Mouse (Mus musculus) lung, postnatal 0 days (tissue): Measurements from ENCODE around the gene Tmem41b. TPM values are rescaled to one million over a fixed set of nuclear protein-coding genes. Genes with fewer than 3 reads are reported as not detected.
A peak's percentile ranks its signal among the peaks of the same experiment; 100 is the strongest.

Experiments
- ATAC-seq: fragments of 200-750 bp; cut with Nextera tagmentation; 2 replicates; pipeline ENCODE4 v1.8.0; 2017; ENCODE audit warnings: moderate library complexity
- DNase-seq: peaks from one replicate; pipeline ENCODE4 v3.0.0-alpha.2; 2016; ENCODE audit warnings: low spot score
- H3K27ac ChIP-seq: fragments of 300-500 bp; sonication (generic); 2 replicates; pipeline ENCODE4 v1.5.1; 2014; ENCODE audit warnings: antibody characterized with exemption, mild to moderate bottlenecking, low read length, mixed read lengths
- H3K27me3 ChIP-seq: fragments of 300-500 bp; sonication (generic); replicated peaks from 2 replicates; pipeline ENCODE4 v1.6.1; 2014; ENCODE audit warnings: low read length, mixed read lengths; ENCODE audit not compliant: insufficient read depth
- H3K36me3 ChIP-seq: fragments of 300-500 bp; sonication (generic); 2 replicates; pipeline ENCODE4 v1.6.1; 2014; ENCODE audit warnings: low read length, mixed read lengths; ENCODE audit not compliant: insufficient read depth
- H3K4me1 ChIP-seq: fragments of 300-500 bp; sonication (generic); 2 replicates; pipeline ENCODE4 v1.6.1; 2014; ENCODE audit warnings: antibody characterized with exemption, low read depth, low read length, mixed read lengths; ENCODE audit not compliant: insufficient read depth
- H3K4me2 ChIP-seq: fragments of 300-500 bp; sonication (generic); replicated peaks from 2 replicates; pipeline ENCODE4 v1.6.1; 2014; ENCODE audit warnings: low read depth, mild to moderate bottlenecking, low read length, moderate library complexity, mixed read lengths
- H3K4me3 ChIP-seq: fragments of 300-500 bp; sonication (generic); 2 replicates; pipeline ENCODE4 v1.5.1; 2014; ENCODE audit warnings: low read depth, low read length
- H3K9ac ChIP-seq: fragments of 300-500 bp; sonication (generic); replicated peaks from 2 replicates; pipeline ENCODE4 v1.6.1; 2014; ENCODE audit warnings: low read depth, mild to moderate bottlenecking
- H3K9me3 ChIP-seq: fragments of 300-500 bp; sonication (generic); 2 replicates; pipeline ENCODE4 v1.6.1; 2016; ENCODE audit warnings: low read length, mixed read lengths
- CTCF ChIP-seq: IDR thresholded peaks from 2 replicates; pipeline ENCODE4 v1.5.1; 2016; ENCODE audit warnings: antibody characterized with exemption, mild to moderate bottlenecking
- EP300 ChIP-seq: IDR thresholded peaks from 2 replicates; pipeline ENCODE4 v1.6.1; 2016; ENCODE audit warnings: antibody characterized with exemption, mild to moderate bottlenecking, control low read depth
- WGBS: fragments of 180-500 bp; shearing (Covaris S2); extraction: QIAGEN DNeasy Blood & Tissue Kit; methylation state at CpG from one replicate; pipeline ENCODE4 v1.1.7; 2014; 5-methylcytosine and 5-hydroxymethylcytosine counted together
- polyA plus RNA-seq: library from polyadenylated mRNA; unstranded; fragments of >200 nt; fragmentation: Nextera tagmentation; extraction: Ambion mirVana; gene quantifications from 2 replicates; pipeline ENCODE4 v1.2.1, GENCODE M21; 2015

Tmem41b gene
- polyA plus RNA-seq, 1 experiment from 2014 or later = 71.9 TPM

GRCm38 (mm10) chr7:109968924-109969450 lies 17.7 kb downstream of the Tmem41b start:
- H3K4me1 ChIP-seq = no peaks in the 10 kb centered on the region
- no peak overlapping the region for H3K27ac ChIP-seq
- H3K27me3 ChIP-seq = no peaks in the 10 kb centered on the region
- H3K4me2 ChIP-seq = no peak overlapping the region
- 0% methylated on average over 1 of the region's 2 CpGs for WGBS
- TF ChIP-seq CTCF (peak; percentile 49), EP300 (no peak)
- no peaks in the 10 kb centered on the region for H3K9me3 ChIP-seq
- H3K4me3 ChIP-seq = no peak overlapping the region
- 0 out of 2 replicates have a peak, but pooled peaks cover 8% of the 10 kb centered on the region for H3K36me3 ChIP-seq
- H3K9ac ChIP-seq = no peak overlapping the region
- DNase-seq (peak; percentile 47), ATAC-seq (peak; percentile 44; the same call in 1 of the 2 replicates)

GRCm38 (mm10) chr7:109967805-109968579 lies 18.7 kb downstream of the Tmem41b start:
- no peak overlapping the region for H3K9ac ChIP-seq
- 0 out of 2 replicates have a peak, but pooled peaks cover 8% of the 10 kb centered on the region for H3K36me3 ChIP-seq
- no peak for TF ChIP-seq EP300
- no peak for TF ChIP-seq CTCF
- H3K4me1 ChIP-seq = no peaks in the 10 kb centered on the region
- no peak overlapping the region for H3K4me3 ChIP-seq
- no peaks in the 10 kb centered on the region for H3K27me3 ChIP-seq
- H3K4me2 ChIP-seq = no peak overlapping the region
- 51% methylated on average over 11 of the region's 11 CpGs for WGBS
- no peak overlapping the region for H3K27ac ChIP-seq
- ATAC-seq = no peak
- DNase-seq = peak; percentile 56
- no peaks in the 10 kb centered on the region for H3K9me3 ChIP-seq

GRCm38 (mm10) chr7:109965658-109966057 lies 21.1 kb downstream of the Tmem41b start:
- Histone ChIP-seq H3K4me1 (no peaks in the 10 kb centered on the region; the same call in 1 of the 2 replicates), H3K36me3 (no peaks in the 10 kb centered on the region), H3K4me2 (no peak overlapping the region), H3K9me3 (no peaks in the 10 kb centered on the region), H3K27me3 (no peaks in the 10 kb centered on the region), H3K9ac (no peak overlapping the region), H3K27ac (no peak overlapping the region), H3K4me3 (no peak overlapping the region)
- DNase-seq = no peak
- no peak for ATAC-seq
- TF ChIP-seq CTCF (peak; percentile 32), EP300 (no peak)

GRCm38 (mm10) chr7:109963707-109964106 lies 23.0 kb downstream of the Tmem41b start:
- Histone ChIP-seq H3K4me1 (no peaks in the 10 kb centered on the region; the same call in 1 of the 2 replicates), H3K9me3 (no peaks in the 10 kb centered on the region), H3K36me3 (no peaks in the 10 kb centered on the region), H3K4me2 (no peak overlapping the region), H3K27me3 (no peaks in the 10 kb centered on the region), H3K9ac (no peak overlapping the region), H3K27ac (no peak overlapping the region), H3K4me3 (no peak overlapping the region)
- ATAC-seq (no peak), DNase-seq (no peak)
- TF ChIP-seq CTCF = peak; percentile 18; the same call in 1 of the 2 replicates
- TF ChIP-seq EP300 = no peak
- 94% methylated on average over 4 of the region's 4 CpGs for WGBS

GRCm38 (mm10) chr7:109962596-109962995 lies 24.1 kb downstream of the Tmem41b start:
- Histone ChIP-seq H3K27me3 (no peaks in the 10 kb centered on the region), H3K27ac (no peak overlapping the region)

GRCm38 (mm10) chr7:109961570-109961969 lies 25.2 kb downstream of the Tmem41b start:
- no peak overlapping the region for H3K27ac ChIP-seq
- DNase-seq = no peak
- TF ChIP-seq CTCF = no peak
- TF ChIP-seq EP300 = no peak

More at GRCm38 (mm10) chr7:109962596-109962995, 24.1 kb downstream of the Tmem41b start:
- Histone ChIP-seq H3K9me3 (no peaks in the 10 kb centered on the region), H3K4me2 (no peak overlapping the region), H3K9ac (no peak overlapping the region), H3K4me1 (peaks cover 4% of the 10 kb centered on the region; the same call in 1 of the 2 replicates), H3K36me3 (no peaks in the 10 kb centered on the region), H3K4me3 (no peak overlapping the region)
- DNase-seq (peak; percentile 35), ATAC-seq (no peak)
- TF ChIP-seq CTCF (no peak), EP300 (no peak)
- WGBS = 65% methylated on average over 4 of the region's 4 CpGs

More at GRCm38 (mm10) chr7:109961570-109961969, 25.2 kb downstream of the Tmem41b start:
- no peak overlapping the region for H3K4me2 ChIP-seq
- no peaks in the 10 kb centered on the region for H3K9me3 ChIP-seq
- no peak overlapping the region for H3K4me3 ChIP-seq
- H3K9ac ChIP-seq = no peak overlapping the region
- no peaks in the 10 kb centered on the region for H3K27me3 ChIP-seq
- H3K4me1 ChIP-seq = peaks cover 4% of the 10 kb centered on the region; the same call in 1 of the 2 replicates
- WGBS = 60% methylated on average over 2 of the region's 2 CpGs
- ATAC-seq = no peak
- H3K36me3 ChIP-seq = no peaks in the 10 kb centered on the region
